Mouse (Mus musculus): ENCODE results near the gene E330009J07Rik. TPM values are rescaled to one million over a fixed set of nuclear protein-coding genes. Genes with fewer than 3 reads are reported as not detected.

Gene E330009J07Rik
- polyA plus RNA-seq, 1 experiment: 36.6 TPM

GRCm38 (mm10) chr6:40443281-40443928, 7.5 kb upstream of the E330009J07Rik start:
- Histone ChIP-seq H3K27ac (ENCODE audit: insufficient read depth, low read length) (no peak overlapping the region), H3K4me1 (ENCODE audit: control insufficient read depth, insufficient read depth, low read length) (no peaks in the 10 kb centered on the region), H3K4me3 (ENCODE audit: insufficient read depth, low read length) (no peak overlapping the region)
- TF ChIP-seq POLR2A (IDR thresholded peaks at IDR 0.05; ENCODE audit: extremely low read depth, insufficient read depth, low read length) (no peak), CTCF (IDR thresholded peaks at IDR 0.05; ENCODE audit: extremely low read depth, insufficient read depth, low read length) (no peak)

- H3K27ac ChIP-seq (ENCODE audit: insufficient read depth, low read length): no peak overlapping the region
- H3K4me3 ChIP-seq (ENCODE audit: insufficient read depth, low read length): no peak overlapping the region
- H3K4me1 ChIP-seq (ENCODE audit: control insufficient read depth, insufficient read depth, low read length): no peaks in the 10 kb centered on the region
- no peak for TF ChIP-seq POLR2A (IDR thresholded peaks at IDR 0.05; ENCODE audit: extremely low read depth, insufficient read depth, low read length)
- TF ChIP-seq CTCF (IDR thresholded peaks at IDR 0.05; ENCODE audit: extremely low read depth, insufficient read depth, low read length): no peak
These were observed 5.8 kb upstream of the E330009J07Rik start for GRCm38 (mm10) chr6:40441755-40442154.

- Histone ChIP-seq H3K27ac (ENCODE audit: insufficient read depth, low read length) (no peak overlapping the region), H3K4me3 (ENCODE audit: insufficient read depth, low read length) (no peak overlapping the region), H3K4me1 (ENCODE audit: control insufficient read depth, insufficient read depth, low read length) (no peaks in the 10 kb centered on the region)
- TF ChIP-seq POLR2A (IDR thresholded peaks at IDR 0.05; ENCODE audit: extremely low read depth, insufficient read depth, low read length): no peak
- no peak for TF ChIP-seq CTCF (IDR thresholded peaks at IDR 0.05; ENCODE audit: extremely low read depth, insufficient read depth, low read length)
These were observed 5.3 kb upstream of the E330009J07Rik start for GRCm38 (mm10) chr6:40441276-40441675.

- Histone ChIP-seq H3K4me3 (ENCODE audit: insufficient read depth, low read length) (no peak overlapping the region), H3K27ac (ENCODE audit: insufficient read depth, low read length) (no peak overlapping the region), H3K4me1 (ENCODE audit: control insufficient read depth, insufficient read depth, low read length) (no peaks in the 10 kb centered on the region)
- TF ChIP-seq CTCF (IDR thresholded peaks at IDR 0.05; ENCODE audit: extremely low read depth, insufficient read depth, low read length) (no peak), POLR2A (IDR thresholded peaks at IDR 0.05; ENCODE audit: extremely low read depth, insufficient read depth, low read length) (no peak)
These were observed 3.8 kb upstream of the E330009J07Rik start for GRCm38 (mm10) chr6:40439731-40440130.

- TF ChIP-seq POLR2A (IDR thresholded peaks at IDR 0.05; ENCODE audit: extremely low read depth, insufficient read depth, low read length): no peak
- TF ChIP-seq CTCF (IDR thresholded peaks at IDR 0.05; ENCODE audit: extremely low read depth, insufficient read depth, low read length): no peak
- peaks cover 3% of the 10 kb centered on the region; the same call in 1 of the 2 replicates for H3K4me1 ChIP-seq (ENCODE audit: control insufficient read depth, insufficient read depth, low read length)
- H3K27ac ChIP-seq (ENCODE audit: insufficient read depth, low read length): no peak within 1 kb of the TSS
- H3K4me3 ChIP-seq (ENCODE audit: insufficient read depth, low read length): no peak within 1 kb of the TSS
These were observed 3.0 kb upstream of the E330009J07Rik start, which contains the start of gene Wee2 for GRCm38 (mm10) chr6:40438936-40439335. TSS of gene Wee2 (plus strand) at chr6:40439088.

GRCm38 (mm10) chr6:40435151-40436046, 536 bp downstream of the E330009J07Rik start:
- Histone ChIP-seq H3K4me1 (ENCODE audit: control insufficient read depth, insufficient read depth, low read length) (peaks cover 14% of the 10 kb centered on the region), H3K4me3 (ENCODE audit: insufficient read depth, low read length) (peak overlapping the region; percentile 82), H3K27ac (ENCODE audit: insufficient read depth, low read length) (peak overlapping the region; percentile 88)
- TF ChIP-seq POLR2A (IDR thresholded peaks at IDR 0.05; ENCODE audit: extremely low read depth, insufficient read depth, low read length): peak; percentile 46; the same call in 1 of the 2 replicates
- no peak for TF ChIP-seq CTCF (IDR thresholded peaks at IDR 0.05; ENCODE audit: extremely low read depth, insufficient read depth, low read length)

- H3K4me1 ChIP-seq (ENCODE audit: control insufficient read depth, insufficient read depth, low read length): peaks cover 14% of the 10 kb centered on the region
- no peak for TF ChIP-seq POLR2A (IDR thresholded peaks at IDR 0.05; ENCODE audit: extremely low read depth, insufficient read depth, low read length)
- TF ChIP-seq CTCF (IDR thresholded peaks at IDR 0.05; ENCODE audit: extremely low read depth, insufficient read depth, low read length): no peak
- peak overlapping the region; percentile 82 for H3K4me3 ChIP-seq (ENCODE audit: insufficient read depth, low read length)
- H3K27ac ChIP-seq (ENCODE audit: insufficient read depth, low read length): 0 out of 2 replicates have a peak overlapping the region, but pooled peaks have one; percentile 17
These were observed 1.2 kb downstream of the E330009J07Rik start for GRCm38 (mm10) chr6:40434697-40435096.

GRCm38 (mm10) chr6:40432346-40433275, 3.3 kb downstream of the E330009J07Rik start:
- H3K4me3 ChIP-seq (ENCODE audit: insufficient read depth, low read length): no peak overlapping the region
- TF ChIP-seq POLR2A (IDR thresholded peaks at IDR 0.05; ENCODE audit: extremely low read depth, insufficient read depth, low read length) (no peak), CTCF (IDR thresholded peaks at IDR 0.05; ENCODE audit: extremely low read depth, insufficient read depth, low read length) (no peak)
- H3K27ac ChIP-seq (ENCODE audit: insufficient read depth, low read length): peak overlapping the region; percentile 67
- peaks cover 17% of the 10 kb centered on the region for H3K4me1 ChIP-seq (ENCODE audit: control insufficient read depth, insufficient read depth, low read length)

GRCm38 (mm10) chr6:40431812-40432211, 4.1 kb downstream of the E330009J07Rik start:
- no peak for TF ChIP-seq CTCF (IDR thresholded peaks at IDR 0.05; ENCODE audit: extremely low read depth, insufficient read depth, low read length)
- no peak for TF ChIP-seq POLR2A (IDR thresholded peaks at IDR 0.05; ENCODE audit: extremely low read depth, insufficient read depth, low read length)
- H3K27ac ChIP-seq (ENCODE audit: insufficient read depth, low read length): peak overlapping the region; percentile 66; the same call in 1 of the 2 replicates
- no peak overlapping the region for H3K4me3 ChIP-seq (ENCODE audit: insufficient read depth, low read length)
- peaks cover 17% of the 10 kb centered on the region for H3K4me1 ChIP-seq (ENCODE audit: control insufficient read depth, insufficient read depth, low read length)

Measured in cortical plate, adult 2 months (tissue).